Mouse (Mus musculus) testis, adult 2 months (tissue): Measurements from ENCODE around the gene Loxl1. TPM values are rescaled to one million over a fixed set of nuclear protein-coding genes. Genes with fewer than 3 reads are reported as not detected.

ENCODE experiments used
- H3K27ac ChIP-seq: fragments of 200-500 bp; 2 replicates; pipeline ENCODE4 v1.5.1; 2012; ENCODE audit warnings: low read depth, low read length; ENCODE audit not compliant: control insufficient read depth, insufficient read depth
- H3K27me3 ChIP-seq: fragments of 200-500 bp; 2 replicates; pipeline ENCODE4 v1.6.1; 2012; ENCODE audit warnings: mild to moderate bottlenecking, low read length, moderate library complexity; ENCODE audit not compliant: control insufficient read depth, insufficient read depth
- H3K36me3 ChIP-seq: fragments of 200-500 bp; 2 replicates; pipeline ENCODE4 v1.6.1; 2012; ENCODE audit warnings: mild to moderate bottlenecking, low read length; ENCODE audit not compliant: control insufficient read depth, insufficient read depth
- H3K4me1 ChIP-seq: fragments of 200-500 bp; 2 replicates; pipeline ENCODE4 v1.6.1; 2012; ENCODE audit warnings: low read length; ENCODE audit not compliant: control insufficient read depth, insufficient read depth
- H3K4me3 ChIP-seq: fragments of 200-500 bp; 2 replicates; pipeline ENCODE4 v1.5.1; 2012; ENCODE audit warnings: low read depth, mild to moderate bottlenecking, low read length, moderate library complexity, mixed read lengths; ENCODE audit not compliant: control insufficient read depth
- CTCF ChIP-seq: fragments of 200-500 bp; IDR thresholded peaks from 2 replicates; pipeline ENCODE4 v1.5.1; 2012; ENCODE audit warnings: low read depth, mild to moderate bottlenecking, inconsistent platforms, low read length, moderate library complexity; ENCODE audit not compliant: control insufficient read depth, insufficient read depth, insufficient replicate concordance
- POLR2A ChIP-seq: fragments of 200-500 bp; IDR thresholded peaks from 2 replicates; pipeline ENCODE4 v1.6.1; 2012; ENCODE audit warnings: low read depth, mild to moderate bottlenecking, inconsistent platforms, low read length, moderate library complexity; ENCODE audit not compliant: control insufficient read depth
- polyA plus RNA-seq: library from polyadenylated mRNA; depleted of rRNA; stranded (reverse); fragments of >200 nt; gene quantifications from 2 replicates; pipeline ENCODE4 v1.2.3, GENCODE M21; 2012

Loxl1 gene
- polyA plus RNA-seq, 1 experiment, result 21.0 TPM

- H3K27ac ChIP-seq, result no peak overlapping the region; the same call in 1 of the 2 replicates
Measured at GRCm38 (mm10) chr9:58311191-58311910, 1.6 kb downstream of the Loxl1 start.

GRCm38 (mm10) chr9:58310043-58310660 is 2.8 kb downstream of the Loxl1 start:
- no peak overlapping the region for H3K27ac ChIP-seq
- no peaks in the 10 kb centered on the region for H3K36me3 ChIP-seq
- peaks cover 17% of the 10 kb centered on the region for H3K4me1 ChIP-seq
- no peaks in the 10 kb centered on the region for H3K27me3 ChIP-seq
- no peak overlapping the region for H3K4me3 ChIP-seq
- TF ChIP-seq POLR2A, result no peak
- TF ChIP-seq CTCF, result no peak

More at GRCm38 (mm10) chr9:58311191-58311910, 1.6 kb downstream of the Loxl1 start:
- Histone ChIP-seq H3K27me3 (no peaks in the 10 kb centered on the region), H3K36me3 (no peaks in the 10 kb centered on the region), H3K4me1 (peaks cover 17% of the 10 kb centered on the region), H3K4me3 (peak overlapping the region; percentile 82)
- no peak for TF ChIP-seq POLR2A
- TF ChIP-seq CTCF, result peak; percentile 34; the same call in 1 of the 2 replicates

DNA sequence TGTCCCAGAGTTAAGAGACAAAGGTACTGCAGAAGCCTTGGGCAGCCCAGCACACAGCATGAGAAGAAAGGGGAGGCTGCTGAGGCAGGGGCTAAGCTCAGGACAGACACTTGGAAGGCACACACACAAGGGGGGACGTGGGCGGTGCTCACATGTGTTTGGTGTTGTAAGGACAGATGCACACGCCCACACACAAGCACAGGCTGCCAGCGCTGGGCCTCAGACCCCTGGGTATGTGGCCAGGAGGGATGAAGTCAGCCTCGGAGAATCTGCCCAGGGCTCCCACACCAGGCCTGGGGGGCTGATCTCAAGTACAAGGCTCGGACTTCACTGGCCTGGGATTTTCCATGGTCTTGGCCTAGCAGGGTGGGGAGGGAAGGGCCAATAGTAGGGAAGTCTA is 4.6 kb downstream of the Loxl1 start:
- H3K4me3 ChIP-seq, result no peak overlapping the region
- H3K27me3 ChIP-seq, result no peaks in the 10 kb centered on the region
- H3K27ac ChIP-seq, result no peak overlapping the region
- TF ChIP-seq CTCF (no peak), POLR2A (no peak)
- peaks cover 13% of the 10 kb centered on the region for H3K4me1 ChIP-seq
- H3K36me3 ChIP-seq, result no peaks in the 10 kb centered on the region

DNA sequence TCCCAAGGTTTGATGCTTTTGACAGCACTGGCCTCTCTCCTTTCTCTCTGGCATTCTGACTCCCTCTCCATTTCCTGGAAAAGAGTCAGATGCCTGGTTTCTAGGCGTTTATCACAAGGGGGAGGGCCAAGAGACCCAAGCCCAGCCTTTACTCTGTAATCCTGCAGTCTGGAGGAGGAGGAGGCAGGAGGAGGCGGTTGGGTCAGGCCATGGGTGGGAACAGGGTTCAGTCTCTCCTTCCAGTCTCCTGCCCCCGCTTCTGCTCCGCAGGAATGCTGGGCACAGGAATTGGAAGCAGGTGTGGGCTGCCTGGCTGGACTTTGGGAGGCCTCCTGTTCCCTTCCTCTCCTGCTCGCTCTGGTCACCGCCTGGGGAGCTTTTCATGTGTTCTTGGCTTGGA is 7.3 kb downstream of the Loxl1 start:
- no peak overlapping the region for H3K27ac ChIP-seq
- H3K4me1 ChIP-seq, result peaks cover 7% of the 10 kb centered on the region
- TF ChIP-seq POLR2A (no peak), CTCF (no peak)
- no peak overlapping the region for H3K4me3 ChIP-seq
- no peaks in the 10 kb centered on the region for H3K27me3 ChIP-seq
- H3K36me3 ChIP-seq, result no peaks in the 10 kb centered on the region

DNA sequence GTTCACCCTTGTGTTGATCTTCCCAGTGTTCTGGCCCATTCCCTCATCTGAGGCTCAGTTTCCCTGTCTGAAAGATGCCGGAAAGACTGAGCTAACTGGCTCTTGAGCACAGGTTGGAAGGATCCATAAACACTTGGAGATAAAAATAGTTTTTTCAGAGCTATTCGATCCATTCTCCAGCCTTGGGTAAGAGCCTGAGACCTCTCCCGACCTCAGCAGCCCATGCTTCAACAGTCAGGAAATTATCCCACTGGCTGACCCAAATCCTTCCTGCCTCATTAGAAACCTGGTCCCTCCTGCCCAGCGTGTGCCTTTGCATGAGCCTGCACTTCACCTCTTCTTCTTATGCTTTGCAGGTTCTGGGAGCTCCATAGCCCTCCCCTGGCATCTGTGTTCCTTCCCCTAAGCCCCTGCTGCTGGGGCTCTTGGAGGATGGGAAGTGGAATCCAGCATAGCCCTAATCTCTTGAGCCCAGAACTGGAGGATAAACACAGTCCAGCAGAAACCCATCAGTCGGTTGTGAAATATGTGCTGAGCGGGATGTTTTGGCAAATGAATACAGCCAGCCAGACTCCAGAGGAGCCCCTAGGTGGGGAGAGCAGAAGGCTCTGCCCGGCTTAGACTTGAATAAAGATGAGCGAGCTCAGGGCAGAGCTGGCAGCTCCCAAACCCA is 9.3 kb downstream of the Loxl1 start:
- TF ChIP-seq CTCF, result no peak
- no peak for TF ChIP-seq POLR2A
- Histone ChIP-seq H3K36me3 (no peaks in the 10 kb centered on the region), H3K27me3 (no peaks in the 10 kb centered on the region), H3K4me3 (no peak overlapping the region), H3K27ac (no peak overlapping the region), H3K4me1 (peaks cover 7% of the 10 kb centered on the region)

- H3K27me3 ChIP-seq, result no peaks in the 10 kb centered on the region
- no peak overlapping the region for H3K27ac ChIP-seq
- peaks cover 7% of the 10 kb centered on the region for H3K4me1 ChIP-seq
- no peak for TF ChIP-seq POLR2A
- TF ChIP-seq CTCF, result no peak
- no peaks in the 10 kb centered on the region for H3K36me3 ChIP-seq
- H3K4me3 ChIP-seq, result no peak overlapping the region
Measured at GRCm38 (mm10) chr9:58303115-58303514, 9.9 kb downstream of the Loxl1 start.

- Histone ChIP-seq H3K27ac (no peak overlapping the region), H3K4me3 (no peak overlapping the region), H3K36me3 (no peaks in the 10 kb centered on the region), H3K27me3 (no peaks in the 10 kb centered on the region), H3K4me1 (peaks cover 7% of the 10 kb centered on the region)
- TF ChIP-seq CTCF (no peak), POLR2A (no peak)
Measured at GRCm38 (mm10) chr9:58299356-58299799, 13.6 kb downstream of the Loxl1 start.
